Mouse (Mus musculus): Measurements from ENCODE around the gene Gm20388. TPM values are rescaled to one million over a fixed set of nuclear protein-coding genes. Genes with fewer than 3 reads are reported as not detected.

The Gm20388 gene
- polyA plus RNA-seq, 1 experiment: 28.1 TPM

DNA sequence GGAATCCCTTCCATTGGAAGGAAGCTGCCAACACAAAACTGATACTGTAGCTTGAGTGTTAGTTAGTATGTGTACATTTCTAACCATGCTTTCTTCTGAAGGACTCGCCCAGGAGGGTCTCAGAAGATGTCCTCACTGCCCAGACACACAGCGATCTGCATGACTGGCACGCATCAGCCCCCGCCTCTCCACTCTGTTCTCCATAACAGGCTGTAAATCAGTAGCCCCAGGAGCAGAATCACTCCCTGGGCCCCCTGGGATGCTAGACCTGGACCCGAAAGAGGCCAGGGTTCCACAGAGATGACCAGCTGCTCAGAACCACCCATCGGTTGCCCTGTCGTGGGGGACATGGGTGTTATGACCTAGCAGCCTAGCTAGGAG lies 3881.2 kb downstream of the Gm20388 start:
- no peak overlapping the region for H3K27ac ChIP-seq (ENCODE audit: insufficient read depth, low read length)
- no peak overlapping the region for H3K4me3 ChIP-seq (ENCODE audit: low read depth, low read length)
- no peak overlapping the region for H3K9ac ChIP-seq (ENCODE audit: low read depth, poor library complexity, severe bottlenecking)
- TF ChIP-seq EP300 (IDR thresholded peaks at IDR 0.05; ENCODE audit: insufficient read depth, low read depth, low read length): no peak
- no peak for TF ChIP-seq POLR2A (IDR thresholded peaks at IDR 0.05; ENCODE audit: insufficient read depth, low read length)
- TF ChIP-seq CTCF (IDR thresholded peaks at IDR 0.05; ENCODE audit: low read depth, low read length): no peak
- no peaks in the 10 kb centered on the region for H3K4me1 ChIP-seq (ENCODE audit: control insufficient read depth, insufficient read depth, low read length)
- H3K27me3 ChIP-seq (ENCODE audit: control insufficient read depth, insufficient read depth, low read length, poor library complexity, severe bottlenecking): no peaks in the 10 kb centered on the region
- no peaks in the 10 kb centered on the region for H3K9me3 ChIP-seq (replicated peaks; ENCODE audit: control insufficient read depth, insufficient read depth, low read length, poor library complexity, severe bottlenecking)
- H3K36me3 ChIP-seq (ENCODE audit: control insufficient read depth, insufficient read depth, low read length, poor library complexity, severe bottlenecking): no peaks in the 10 kb centered on the region

DNA sequence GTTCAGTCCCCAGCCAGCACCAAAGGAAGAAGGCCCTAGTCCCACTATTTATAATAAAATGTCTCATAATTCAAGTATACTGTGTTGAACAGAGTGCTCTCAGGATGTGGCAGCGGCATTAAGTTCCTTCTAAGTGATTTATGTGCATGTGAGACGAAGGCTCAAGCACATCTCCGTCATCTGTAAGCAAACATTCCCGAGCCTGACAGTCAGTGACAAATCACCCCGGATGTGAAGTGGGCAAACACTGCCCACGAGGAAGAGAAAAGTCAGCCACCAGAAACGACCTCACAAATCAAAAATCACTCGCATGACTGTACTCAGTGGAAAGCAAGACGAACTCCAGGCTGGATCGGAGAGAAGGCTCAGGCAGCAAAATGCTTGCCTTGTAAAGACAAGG lies 3883.3 kb downstream of the Gm20388 start:
- Histone ChIP-seq H3K27ac (ENCODE audit: insufficient read depth, low read length) (no peak overlapping the region), H3K4me1 (ENCODE audit: control insufficient read depth, insufficient read depth, low read length) (no peaks in the 10 kb centered on the region), H3K9me3 (replicated peaks; ENCODE audit: control insufficient read depth, insufficient read depth, low read length, poor library complexity, severe bottlenecking) (no peaks in the 10 kb centered on the region), H3K27me3 (ENCODE audit: control insufficient read depth, insufficient read depth, low read length, poor library complexity, severe bottlenecking) (no peaks in the 10 kb centered on the region), H3K4me3 (ENCODE audit: low read depth, low read length) (no peak overlapping the region), H3K36me3 (ENCODE audit: control insufficient read depth, insufficient read depth, low read length, poor library complexity, severe bottlenecking) (no peaks in the 10 kb centered on the region), H3K9ac (ENCODE audit: low read depth, poor library complexity, severe bottlenecking) (no peak overlapping the region)
- TF ChIP-seq POLR2A (IDR thresholded peaks at IDR 0.05; ENCODE audit: insufficient read depth, low read length): no peak
- no peak for TF ChIP-seq CTCF (IDR thresholded peaks at IDR 0.05; ENCODE audit: low read depth, low read length)
- TF ChIP-seq EP300 (IDR thresholded peaks at IDR 0.05; ENCODE audit: insufficient read depth, low read depth, low read length): no peak

DNA sequence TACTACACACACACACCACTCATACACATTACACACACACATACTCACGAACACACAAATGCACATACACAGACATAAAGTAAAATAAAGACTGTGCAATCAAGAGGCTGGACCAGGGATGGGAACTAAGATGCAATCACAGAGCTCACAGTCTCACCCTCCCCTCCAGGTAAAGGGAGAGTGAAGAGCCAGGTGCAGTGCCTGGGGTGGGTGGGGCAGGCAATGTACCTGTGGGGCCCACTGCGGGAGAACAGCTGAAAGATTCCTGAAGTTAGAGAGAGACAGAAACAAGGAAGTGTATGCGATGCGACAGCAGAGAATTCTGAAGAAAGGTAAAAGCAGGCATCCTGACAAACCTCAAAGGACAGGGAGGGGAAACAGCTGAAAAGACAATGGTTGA lies 3884.1 kb downstream of the Gm20388 start:
- Histone ChIP-seq H3K27ac (ENCODE audit: insufficient read depth, low read length) (no peak overlapping the region), H3K36me3 (ENCODE audit: control insufficient read depth, insufficient read depth, low read length, poor library complexity, severe bottlenecking) (no peaks in the 10 kb centered on the region), H3K4me1 (ENCODE audit: control insufficient read depth, insufficient read depth, low read length) (no peaks in the 10 kb centered on the region), H3K4me3 (ENCODE audit: low read depth, low read length) (no peak overlapping the region), H3K9ac (ENCODE audit: low read depth, poor library complexity, severe bottlenecking) (no peak overlapping the region), H3K27me3 (ENCODE audit: control insufficient read depth, insufficient read depth, low read length, poor library complexity, severe bottlenecking) (no peaks in the 10 kb centered on the region), H3K9me3 (replicated peaks; ENCODE audit: control insufficient read depth, insufficient read depth, low read length, poor library complexity, severe bottlenecking) (no peaks in the 10 kb centered on the region)
- TF ChIP-seq CTCF (IDR thresholded peaks at IDR 0.05; ENCODE audit: low read depth, low read length): no peak
- TF ChIP-seq POLR2A (IDR thresholded peaks at IDR 0.05; ENCODE audit: insufficient read depth, low read length): no peak
- no peak for TF ChIP-seq EP300 (IDR thresholded peaks at IDR 0.05; ENCODE audit: insufficient read depth, low read depth, low read length)

DNA sequence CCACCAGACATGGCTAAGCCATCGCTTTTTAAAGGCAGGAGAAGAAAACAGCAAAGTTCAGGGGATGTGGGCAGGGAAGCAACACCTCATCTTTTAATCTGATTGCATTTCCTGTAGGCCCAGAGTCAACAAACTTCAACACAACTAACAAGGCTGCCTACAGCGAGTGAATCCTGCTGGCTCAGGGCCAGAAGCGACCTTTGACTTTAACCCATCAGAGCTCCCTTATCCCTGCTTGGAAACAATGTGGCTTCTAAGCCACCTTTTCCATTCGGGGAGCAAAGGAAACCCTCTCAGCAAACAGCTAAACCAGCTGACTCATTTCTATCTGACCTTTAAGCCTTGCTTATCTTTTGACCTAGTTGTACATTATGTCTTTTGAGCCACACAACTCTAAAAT lies 3886.1 kb downstream of the Gm20388 start:
- Histone ChIP-seq H3K9me3 (replicated peaks; ENCODE audit: control insufficient read depth, insufficient read depth, low read length, poor library complexity, severe bottlenecking) (no peaks in the 10 kb centered on the region), H3K27ac (ENCODE audit: insufficient read depth, low read length) (no peak overlapping the region), H3K9ac (ENCODE audit: low read depth, poor library complexity, severe bottlenecking) (no peak overlapping the region), H3K4me1 (ENCODE audit: control insufficient read depth, insufficient read depth, low read length) (no peaks in the 10 kb centered on the region), H3K4me3 (ENCODE audit: low read depth, low read length) (no peak overlapping the region), H3K36me3 (ENCODE audit: control insufficient read depth, insufficient read depth, low read length, poor library complexity, severe bottlenecking) (no peaks in the 10 kb centered on the region), H3K27me3 (ENCODE audit: control insufficient read depth, insufficient read depth, low read length, poor library complexity, severe bottlenecking) (no peaks in the 10 kb centered on the region)
- no peak for TF ChIP-seq CTCF (IDR thresholded peaks at IDR 0.05; ENCODE audit: low read depth, low read length)
- TF ChIP-seq POLR2A (IDR thresholded peaks at IDR 0.05; ENCODE audit: insufficient read depth, low read length): no peak
- TF ChIP-seq EP300 (IDR thresholded peaks at IDR 0.05; ENCODE audit: insufficient read depth, low read depth, low read length): no peak

DNA sequence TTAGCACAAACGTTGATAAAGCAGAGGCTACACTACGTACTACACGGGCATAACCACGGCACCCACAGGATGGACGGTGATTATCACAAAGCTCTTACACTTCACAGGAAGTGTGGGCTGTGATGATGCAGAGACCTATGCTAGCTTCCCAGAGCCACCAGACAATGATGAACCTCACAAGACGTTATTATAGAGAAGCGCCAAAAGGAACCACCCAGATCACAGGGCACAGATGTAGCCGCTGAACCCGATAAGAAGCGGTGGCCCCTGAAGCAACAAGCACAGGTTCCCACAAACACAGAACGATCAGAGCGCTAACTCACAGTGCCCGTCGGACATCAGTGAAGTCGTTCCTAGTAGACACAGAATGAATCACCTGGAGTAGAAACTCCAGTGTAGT lies 3887.3 kb downstream of the Gm20388 start:
- TF ChIP-seq POLR2A (IDR thresholded peaks at IDR 0.05; ENCODE audit: insufficient read depth, low read length) (no peak), CTCF (IDR thresholded peaks at IDR 0.05; ENCODE audit: low read depth, low read length) (no peak), EP300 (IDR thresholded peaks at IDR 0.05; ENCODE audit: insufficient read depth, low read depth, low read length) (no peak)
- Histone ChIP-seq H3K36me3 (ENCODE audit: control insufficient read depth, insufficient read depth, low read length, poor library complexity, severe bottlenecking) (no peaks in the 10 kb centered on the region), H3K4me3 (ENCODE audit: low read depth, low read length) (no peak overlapping the region), H3K4me1 (ENCODE audit: control insufficient read depth, insufficient read depth, low read length) (no peaks in the 10 kb centered on the region), H3K27ac (ENCODE audit: insufficient read depth, low read length) (no peak overlapping the region), H3K27me3 (ENCODE audit: control insufficient read depth, insufficient read depth, low read length, poor library complexity, severe bottlenecking) (no peaks in the 10 kb centered on the region), H3K9ac (ENCODE audit: low read depth, poor library complexity, severe bottlenecking) (no peak overlapping the region), H3K9me3 (replicated peaks; ENCODE audit: control insufficient read depth, insufficient read depth, low read length, poor library complexity, severe bottlenecking) (no peaks in the 10 kb centered on the region)

DNA sequence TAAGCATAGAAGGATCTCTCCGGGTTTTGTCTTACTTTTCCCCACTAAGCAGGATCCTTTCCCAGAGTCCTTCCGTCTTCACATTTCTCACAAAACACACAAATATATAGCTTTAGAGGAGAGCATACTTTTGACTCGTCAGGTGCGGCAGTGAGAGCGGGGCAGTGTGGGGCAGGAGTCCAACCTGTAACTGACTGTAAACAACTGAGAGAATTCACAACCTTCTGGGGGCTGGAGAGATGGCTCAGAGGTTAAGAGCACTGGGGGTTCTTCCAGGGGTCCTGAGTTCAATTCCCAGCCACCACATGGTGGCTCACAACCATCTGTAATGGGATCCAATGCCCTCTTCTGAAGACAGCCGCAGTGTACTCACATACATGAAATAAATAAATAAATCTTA lies 3888.8 kb downstream of the Gm20388 start:
- H3K36me3 ChIP-seq (ENCODE audit: control insufficient read depth, insufficient read depth, low read length, poor library complexity, severe bottlenecking): no peaks in the 10 kb centered on the region
- H3K27ac ChIP-seq (ENCODE audit: insufficient read depth, low read length): no peak overlapping the region
- no peak overlapping the region for H3K9ac ChIP-seq (ENCODE audit: low read depth, poor library complexity, severe bottlenecking)
- H3K27me3 ChIP-seq (ENCODE audit: control insufficient read depth, insufficient read depth, low read length, poor library complexity, severe bottlenecking): no peaks in the 10 kb centered on the region
- H3K4me3 ChIP-seq (ENCODE audit: low read depth, low read length): no peak overlapping the region
- H3K4me1 ChIP-seq (ENCODE audit: control insufficient read depth, insufficient read depth, low read length): no peaks in the 10 kb centered on the region
- no peak for TF ChIP-seq EP300 (IDR thresholded peaks at IDR 0.05; ENCODE audit: insufficient read depth, low read depth, low read length)
- TF ChIP-seq POLR2A (IDR thresholded peaks at IDR 0.05; ENCODE audit: insufficient read depth, low read length): no peak
- no peak for TF ChIP-seq CTCF (IDR thresholded peaks at IDR 0.05; ENCODE audit: low read depth, low read length)
- H3K9me3 ChIP-seq (replicated peaks; ENCODE audit: control insufficient read depth, insufficient read depth, low read length, poor library complexity, severe bottlenecking): no peaks in the 10 kb centered on the region

Measured in ES-Bruce4 (cell line).